Mouse (Mus musculus) cerebellum, postnatal 25 days (tissue): ENCODE measurements around the gene B4galt4.
"Not testable (repeated sequence)": the region's sequence is repeated elsewhere in the genome, so short reads cannot be mapped to it uniquely, and the experiment has no call there.

Experiments
- DNase-seq, 2 experiments: peaks; one replicate each; pipeline ENCODE4 v3.0.0; 2021; ENCODE audit warnings: mixed read lengths in 2 of 2

The B4galt4 gene

DNA sequence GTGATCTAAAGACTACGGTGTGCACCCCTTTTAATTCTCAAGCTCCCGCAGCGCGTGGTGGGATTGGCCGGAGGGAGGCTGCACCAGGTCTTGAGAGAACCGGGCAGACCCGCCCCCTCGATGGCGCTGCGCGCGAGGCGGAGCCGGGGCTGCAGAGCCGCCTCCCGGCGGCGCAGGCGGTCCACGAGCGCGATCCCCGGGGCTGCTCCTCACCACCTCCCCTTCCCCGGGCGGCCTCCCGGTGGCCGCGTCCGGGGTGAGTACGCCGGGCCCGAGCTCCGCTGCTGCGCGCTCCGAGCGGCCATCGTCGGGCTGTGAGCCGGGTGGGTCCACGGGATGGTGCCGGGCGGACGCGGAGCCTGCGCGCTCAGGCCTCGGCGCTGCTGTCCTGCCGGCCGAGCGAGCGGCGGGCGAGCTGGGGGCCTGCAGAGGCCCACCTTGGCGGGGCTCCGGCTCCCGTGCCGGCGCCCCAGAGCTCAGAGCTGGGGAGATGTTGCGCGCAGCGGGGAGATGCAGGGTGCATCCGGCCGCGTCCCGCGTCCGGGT, at the start of gene B4galt4:
Gene B4galt4, plus strand, starts transcription at position 152 of the 546 bp plus-strand sequence.
- peak; percentile 81 to 85 for DNase-seq

DNA sequence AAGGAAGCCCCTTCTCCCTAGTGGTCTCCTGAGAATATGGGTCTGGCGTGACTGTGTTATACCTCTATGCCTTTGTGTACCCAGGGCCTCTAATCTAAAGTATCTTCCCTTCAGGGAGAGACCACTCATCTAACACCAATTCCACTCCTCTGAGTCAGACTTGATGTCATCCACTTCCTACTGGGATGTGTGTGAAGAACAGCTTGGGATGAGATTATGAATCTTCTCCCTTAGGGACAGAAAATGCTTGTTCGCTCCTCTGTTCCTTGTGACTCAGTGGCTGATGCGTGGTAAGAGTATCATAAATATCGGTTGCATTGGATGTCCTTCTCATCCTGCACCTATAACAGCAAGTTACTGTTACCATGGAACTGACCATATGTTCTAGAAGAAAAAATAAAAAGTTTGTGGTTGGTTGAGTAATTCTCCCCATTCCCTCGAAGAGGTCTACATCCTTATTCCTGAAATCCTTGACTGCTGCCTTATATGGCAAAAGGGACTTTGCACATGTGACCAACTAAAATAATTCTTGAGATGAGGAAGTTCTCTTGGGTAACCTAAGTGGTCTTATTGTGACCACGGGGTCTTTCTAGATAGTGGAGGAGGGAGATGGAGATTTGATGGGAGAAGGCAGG, 47.0 kb upstream of the B4galt4 start:
- DNase-seq, result no peak

DNA sequence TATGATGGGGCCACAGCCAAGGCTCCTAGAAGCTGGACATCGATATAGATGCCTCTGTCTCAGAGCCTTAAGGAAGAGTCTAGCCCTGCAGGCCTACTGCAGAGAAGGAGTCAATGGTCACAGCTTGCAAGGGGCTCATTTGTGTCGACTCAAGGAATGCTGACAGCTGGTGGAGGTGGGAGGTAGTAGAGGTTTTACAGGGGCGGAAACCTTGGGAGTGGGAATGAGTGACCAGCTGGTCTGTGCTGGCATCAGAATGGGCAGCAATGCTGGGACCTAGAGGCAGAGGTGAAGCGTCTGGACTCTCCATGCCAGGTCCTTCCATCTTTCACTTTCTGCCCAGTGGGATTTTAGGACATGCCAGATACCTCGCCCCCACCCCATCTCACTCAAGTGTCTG, 46.5 kb upstream of the B4galt4 start:
- no peak for DNase-seq

DNA sequence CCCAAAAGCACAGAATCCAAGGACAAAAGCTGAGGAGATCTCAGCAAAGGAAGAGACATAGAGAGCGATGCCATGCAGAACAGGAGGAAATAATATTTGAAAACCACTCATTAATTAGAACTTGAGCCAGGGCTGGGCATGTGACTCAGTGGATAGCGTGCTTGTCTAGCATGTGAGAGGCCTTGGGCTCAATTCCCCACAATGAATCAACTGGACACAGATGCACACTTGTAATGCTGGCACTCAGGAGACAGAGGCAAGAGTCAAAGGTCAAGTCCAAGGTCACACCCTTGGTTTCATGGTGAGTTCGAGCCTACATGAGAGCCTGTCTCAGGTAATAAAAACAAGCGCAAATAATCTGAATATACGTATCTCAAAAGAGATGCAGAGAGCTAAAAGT, 44.5 kb upstream of the B4galt4 start:
- DNase-seq, result no peak

DNA sequence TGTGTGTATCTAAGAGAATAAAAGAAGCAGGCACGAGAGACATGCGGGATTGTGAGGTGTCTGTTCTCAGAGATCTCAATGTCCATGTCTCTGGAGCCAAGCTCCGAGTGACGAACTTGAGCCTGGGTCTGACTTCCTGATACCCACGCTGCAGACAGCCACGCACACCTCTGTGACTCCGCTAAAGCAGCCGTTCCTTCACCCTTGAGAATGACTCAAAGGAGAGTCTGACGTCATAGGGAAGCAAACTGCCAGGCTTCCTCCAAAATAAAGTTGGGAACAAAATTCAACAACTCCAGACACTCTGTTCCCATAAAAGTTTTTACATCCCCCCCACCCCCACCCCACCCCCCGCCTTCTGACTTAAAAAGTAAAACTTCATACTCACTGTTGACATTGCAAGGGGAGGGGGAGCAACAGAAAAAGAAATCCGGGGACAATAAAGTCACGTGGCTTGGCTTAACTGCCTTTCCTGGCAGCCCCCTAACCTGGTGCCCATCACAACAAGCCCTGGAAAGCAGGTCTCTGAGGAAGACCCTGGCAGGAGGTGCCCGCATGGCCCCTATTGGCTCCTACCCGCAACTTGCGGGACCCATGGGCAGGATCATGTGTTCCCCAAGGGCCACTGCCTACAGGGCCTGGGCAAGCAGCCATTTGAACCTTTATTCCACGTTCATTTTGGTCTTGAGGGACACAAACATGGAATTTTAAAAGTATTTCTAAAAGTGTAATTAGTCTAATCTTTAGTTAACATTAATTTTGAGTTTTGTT, 41.5 kb upstream of the B4galt4 start:
- no peak for DNase-seq

DNA sequence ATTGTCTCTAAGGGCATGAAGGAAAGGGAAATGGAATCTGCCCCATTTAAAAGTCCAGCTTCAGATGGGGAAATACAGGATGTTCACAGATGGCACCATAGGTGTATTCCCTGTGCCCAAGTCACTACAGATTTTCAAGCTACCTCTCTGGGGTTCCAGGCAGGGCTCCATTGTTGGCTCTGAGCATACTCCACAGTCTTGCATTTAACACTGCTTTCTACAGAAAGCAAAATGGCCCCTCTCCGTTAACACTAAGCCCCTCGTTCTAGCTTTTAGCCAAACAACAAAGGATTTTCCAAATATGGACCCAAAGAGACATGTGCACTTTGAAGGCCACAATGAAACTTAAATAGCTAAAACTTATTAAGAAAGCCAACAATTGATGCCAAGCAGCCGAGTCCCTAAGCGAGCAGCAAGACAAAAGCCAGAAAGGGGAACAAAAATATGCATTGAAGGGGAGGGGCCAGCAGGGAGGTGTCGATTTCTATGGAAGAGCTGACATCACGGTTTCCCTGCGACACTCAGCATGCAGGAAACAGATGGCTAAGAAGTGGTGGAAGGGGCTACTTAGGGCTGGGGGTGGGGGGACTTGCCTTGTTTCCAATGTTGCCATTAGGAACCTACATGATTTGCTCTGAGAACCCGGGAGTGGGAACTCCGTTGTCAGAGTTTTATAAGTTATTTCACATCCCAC, 40.4 kb upstream of the B4galt4 start:
- DNase-seq, result no peak

DNA sequence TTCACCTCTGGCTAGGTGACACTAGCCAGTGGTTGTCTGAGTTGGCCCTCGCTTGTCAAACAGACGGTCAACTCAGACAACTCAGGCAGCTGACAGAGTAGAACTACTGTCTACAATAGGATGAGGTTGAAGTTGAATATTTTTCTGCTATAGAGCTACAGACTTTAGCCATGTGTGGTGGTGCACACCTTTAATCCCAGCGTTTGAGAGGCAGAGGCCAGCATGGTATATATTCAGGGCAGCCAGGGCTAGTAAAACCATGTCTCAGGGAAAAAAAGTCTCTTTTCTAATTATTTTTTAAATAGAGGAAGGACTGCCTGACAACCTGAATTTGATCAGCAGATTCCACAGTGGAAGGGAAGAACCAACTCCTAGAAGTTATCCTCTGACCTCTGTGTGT, 39.7 kb upstream of the B4galt4 start:
- DNase-seq, result no peak

DNA sequence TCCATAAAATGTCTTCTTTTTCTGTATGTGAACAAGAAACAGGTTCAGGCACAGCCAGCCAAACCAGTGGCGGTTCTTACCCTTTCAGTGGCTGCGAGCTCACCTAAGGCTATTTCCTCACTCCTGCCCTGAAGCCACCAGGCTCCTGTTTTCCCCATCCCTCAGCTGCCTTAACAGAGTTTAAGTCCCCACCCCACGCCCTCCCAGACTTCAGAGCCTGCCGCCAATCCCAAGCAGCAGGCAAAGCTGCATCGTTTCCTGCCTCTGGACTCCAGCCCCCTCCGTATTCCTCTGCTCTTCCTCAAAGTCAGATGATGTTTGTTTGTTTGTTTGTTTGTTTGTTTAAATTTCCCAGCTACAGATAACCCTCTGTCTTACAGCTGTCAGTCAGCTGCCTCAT, 38.6 kb upstream of the B4galt4 start:
- DNase-seq, result no peak

DNA sequence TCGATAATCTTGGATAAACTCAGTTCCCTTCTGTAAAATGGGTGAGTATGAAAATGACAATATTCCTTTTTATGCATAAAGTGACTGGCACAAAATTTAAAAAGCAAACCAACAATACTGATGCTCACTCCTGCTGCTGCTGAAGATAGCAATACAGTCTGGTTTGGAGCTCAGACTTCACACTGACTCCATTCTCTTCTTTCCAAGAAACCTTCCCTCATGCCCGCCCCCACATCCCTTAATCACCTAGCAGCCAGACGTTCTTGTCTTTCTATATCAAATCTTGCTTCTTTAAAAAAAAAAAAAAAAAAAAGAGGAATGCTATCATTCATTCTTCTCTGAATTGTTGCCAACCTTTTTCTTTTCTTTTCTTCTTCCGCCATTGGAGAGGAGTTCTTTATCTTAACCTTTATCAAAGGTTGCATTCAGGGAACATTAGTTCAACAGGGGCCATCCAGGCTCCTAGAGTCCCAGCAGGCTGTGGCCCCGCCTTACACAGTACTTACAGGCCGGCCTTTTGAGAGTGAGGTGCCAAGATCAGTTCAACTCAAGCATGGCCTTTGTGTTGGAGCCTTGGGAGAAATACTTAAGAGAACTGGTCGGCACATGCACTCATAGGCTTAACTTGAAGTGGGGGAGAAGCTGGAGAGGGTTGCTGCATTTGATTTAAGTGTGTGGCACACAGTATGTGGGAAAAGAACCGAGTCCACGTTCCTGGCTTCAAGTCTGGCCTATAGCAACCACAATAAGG, 36.4 kb upstream of the B4galt4 start:
- no peak for DNase-seq

DNA sequence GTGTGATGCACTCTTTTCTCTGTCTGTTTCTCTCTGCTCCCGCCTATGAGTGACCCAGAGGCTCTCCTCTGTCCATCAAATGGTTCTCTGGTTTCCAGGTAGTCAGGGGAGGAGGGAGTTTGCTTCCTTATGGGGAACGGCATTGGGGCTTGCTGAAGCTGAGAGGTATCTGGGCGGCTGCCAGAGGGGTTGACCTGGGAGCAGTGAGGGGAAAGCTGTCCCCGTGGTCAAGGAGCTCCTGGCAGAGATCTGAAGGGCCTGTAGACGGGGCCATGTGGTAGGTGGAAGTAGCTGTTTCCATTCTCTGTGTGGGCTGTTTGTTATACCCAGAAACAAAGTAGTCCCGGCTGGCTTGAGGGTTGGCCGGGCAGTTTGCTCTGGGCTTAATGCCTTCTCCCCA, 35.3 kb upstream of the B4galt4 start:
- DNase-seq, result no peak

DNA sequence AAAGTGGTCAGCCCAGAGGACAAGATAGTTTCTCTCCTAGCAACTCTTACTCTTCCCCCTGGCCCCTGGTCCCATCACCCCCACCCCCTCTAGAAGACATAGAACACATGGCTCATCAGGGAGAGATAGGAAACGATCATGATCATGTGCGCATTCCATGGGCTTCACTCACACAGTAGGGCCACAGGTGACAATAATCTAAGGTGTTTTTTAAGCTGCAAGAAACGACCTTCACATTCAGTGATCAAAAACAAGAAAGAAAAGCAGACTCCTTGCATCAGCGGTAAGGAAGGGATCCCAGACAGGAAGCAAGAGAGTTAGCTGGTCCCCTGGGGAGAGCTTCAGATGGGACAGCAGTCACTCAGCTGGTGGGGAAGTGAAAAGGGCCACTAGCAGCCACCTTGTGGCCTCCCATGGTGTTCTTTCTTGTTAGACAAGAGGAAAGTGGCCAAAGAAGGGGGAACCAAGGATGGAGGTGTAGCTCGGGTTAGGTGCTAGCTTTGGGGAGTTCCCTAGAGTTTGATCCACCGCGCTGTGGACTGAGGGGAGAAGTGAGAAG, 33.0 kb upstream of the B4galt4 start:
- no peak for DNase-seq

DNA sequence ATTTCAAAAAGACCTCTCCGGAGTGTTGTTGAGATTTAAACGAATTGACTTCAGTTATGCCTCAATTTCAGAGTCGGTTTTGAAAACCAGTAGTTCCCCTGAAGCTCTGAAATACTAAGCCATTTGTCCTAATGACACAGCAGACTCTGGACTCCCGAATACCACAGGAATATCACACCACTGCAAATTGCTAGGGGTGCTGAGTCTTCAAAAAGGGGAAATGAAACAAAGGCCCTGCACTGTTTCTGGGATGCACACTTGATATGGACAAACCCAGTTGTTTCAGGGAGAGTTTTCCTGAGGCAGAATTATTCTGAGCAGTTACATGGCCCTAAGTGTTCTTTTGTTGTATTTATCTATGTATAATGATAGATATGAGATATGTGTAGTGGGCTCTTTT, 30.8 kb upstream of the B4galt4 start:
- DNase-seq, result no peak

DNA sequence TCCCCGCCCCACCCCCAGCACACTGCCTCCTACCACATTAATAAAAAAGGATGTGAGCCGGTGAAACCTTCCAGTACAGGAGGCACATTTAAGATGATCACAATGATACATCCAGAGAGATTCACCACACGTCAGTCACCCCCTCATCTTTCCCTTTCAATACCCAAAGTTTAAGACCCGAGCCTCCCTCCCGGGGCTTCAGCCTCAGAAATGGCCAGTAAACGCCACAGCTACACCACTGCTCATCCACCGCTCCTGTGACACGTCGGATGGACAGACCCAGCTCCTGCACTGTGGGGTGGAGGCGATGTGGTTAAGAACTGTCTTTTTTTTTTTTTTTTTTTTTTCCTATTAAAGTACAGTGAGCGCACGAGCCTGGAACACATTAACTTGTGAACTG, 30.0 kb upstream of the B4galt4 start:
- DNase-seq, result no peak

DNA sequence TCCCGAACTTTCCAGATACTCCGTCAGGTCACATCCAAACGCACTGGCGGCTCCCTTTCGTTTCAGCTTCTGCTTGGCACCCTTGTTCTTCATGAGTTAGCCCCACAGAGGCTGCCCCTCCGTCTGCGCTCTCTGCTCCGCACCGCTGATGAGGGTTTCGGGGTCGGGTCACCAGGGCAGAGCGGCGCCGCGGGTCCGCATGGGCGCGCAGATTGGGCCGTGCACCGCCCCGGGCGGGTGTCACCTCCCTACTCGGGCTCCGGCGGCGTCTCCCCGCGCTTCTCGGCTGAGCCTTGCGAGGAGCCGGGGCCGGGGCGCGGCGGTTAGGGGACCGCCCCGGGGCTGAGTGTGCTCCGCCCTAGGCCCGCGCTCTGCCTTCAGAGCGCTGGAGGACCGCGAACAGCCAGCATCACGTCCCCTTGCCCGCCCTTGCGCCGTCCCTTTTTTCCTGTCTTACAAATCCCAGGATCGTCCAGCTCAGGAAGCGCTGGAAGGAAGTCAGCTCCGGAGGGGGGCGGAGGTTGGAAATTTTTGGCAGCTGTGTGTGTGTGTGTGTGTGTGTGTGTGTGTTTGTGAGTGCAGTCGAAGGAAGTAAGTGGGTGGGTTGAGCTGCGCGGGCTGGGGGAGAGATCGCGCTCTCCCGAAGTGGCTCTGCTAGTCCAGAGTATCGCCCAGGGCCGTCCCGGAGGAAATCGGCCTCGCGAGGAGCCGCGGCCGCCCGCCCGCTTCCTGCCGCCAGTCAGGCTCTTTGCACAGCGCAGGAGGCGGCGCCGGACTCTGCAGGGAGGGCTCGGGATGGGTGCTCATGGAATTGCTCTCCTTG, 29.3 kb upstream of the B4galt4 start, which contains the start of gene Arhgap31:
Gene Arhgap31, minus strand, starts transcription at position 694 of the 823 bp plus-strand sequence.
- peak; percentile 69 to 76 for DNase-seq

DNA sequence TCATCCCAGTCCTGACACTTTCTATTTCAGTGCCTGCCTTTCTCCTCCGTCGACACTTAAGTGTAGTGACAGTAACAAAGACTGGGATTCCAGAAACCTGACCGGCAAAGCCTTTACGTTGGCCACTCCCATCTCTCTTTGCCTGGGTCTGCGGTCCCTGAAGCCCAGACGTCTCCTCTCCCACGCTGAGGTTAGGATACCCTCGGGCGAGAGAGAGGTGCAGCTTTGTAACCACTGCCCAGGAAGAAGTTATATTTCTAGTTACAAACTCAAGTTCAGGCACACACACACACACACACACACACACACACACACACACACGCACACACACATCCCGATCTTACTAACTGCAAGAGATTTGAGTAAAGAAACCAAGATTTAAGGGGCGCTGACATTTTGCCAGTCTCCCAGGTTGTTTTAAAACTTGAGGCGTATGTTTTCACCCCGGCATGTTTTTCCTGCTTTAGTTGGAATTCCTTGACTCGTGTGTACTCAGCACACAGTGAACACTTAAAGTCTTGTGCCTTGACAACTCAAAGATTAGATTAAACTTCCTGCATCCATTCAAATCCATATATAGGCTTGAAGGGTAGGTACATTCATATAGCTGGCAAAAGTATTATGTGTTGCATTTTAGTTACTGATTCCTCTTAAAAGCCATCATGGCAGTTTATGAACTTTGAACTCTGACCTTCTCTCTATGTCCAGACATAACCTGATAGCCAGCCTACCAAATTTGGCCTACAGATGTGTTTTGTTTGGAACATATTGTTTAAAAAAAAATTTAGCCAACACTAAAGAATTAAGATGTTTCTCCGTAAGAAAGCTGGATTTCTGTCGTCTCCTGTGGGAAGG, 28.4 kb upstream of the B4galt4 start:
- DNase-seq, result no peak

DNA sequence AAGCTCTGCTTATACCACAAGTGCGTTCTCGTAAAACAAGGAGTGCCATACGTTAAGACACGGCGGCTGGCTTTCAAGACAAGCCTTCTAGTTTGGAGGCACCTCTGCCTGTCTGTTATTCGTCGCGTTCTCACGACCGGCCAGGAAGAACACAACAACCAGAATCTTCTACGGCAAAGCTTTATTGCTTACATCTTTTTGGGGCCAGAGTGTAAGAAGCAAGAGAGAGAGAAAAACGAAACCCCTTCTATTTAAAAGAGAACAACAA, 27.9 kb upstream of the B4galt4 start:
- not testable (repeated sequence) for DNase-seq

DNA sequence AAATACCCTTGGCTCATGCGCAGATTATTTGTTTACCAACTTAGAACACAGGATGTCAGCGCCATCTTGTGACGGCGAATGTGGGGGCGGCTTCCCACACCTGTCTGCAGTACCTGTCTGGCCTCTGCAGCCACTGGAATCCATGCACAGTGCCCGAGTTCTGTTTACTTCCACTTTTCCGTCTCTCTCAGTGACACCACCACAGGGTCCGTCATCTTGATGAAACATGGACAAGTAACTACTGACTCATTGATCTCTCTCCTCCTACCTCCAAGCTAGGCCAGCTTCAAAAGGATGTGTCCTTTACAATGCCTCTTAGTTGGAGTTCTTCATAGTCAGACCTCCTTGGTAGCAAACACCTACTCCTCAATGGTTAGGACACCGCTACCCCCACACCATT, 20.7 kb upstream of the B4galt4 start:
- no peak for DNase-seq

DNA sequence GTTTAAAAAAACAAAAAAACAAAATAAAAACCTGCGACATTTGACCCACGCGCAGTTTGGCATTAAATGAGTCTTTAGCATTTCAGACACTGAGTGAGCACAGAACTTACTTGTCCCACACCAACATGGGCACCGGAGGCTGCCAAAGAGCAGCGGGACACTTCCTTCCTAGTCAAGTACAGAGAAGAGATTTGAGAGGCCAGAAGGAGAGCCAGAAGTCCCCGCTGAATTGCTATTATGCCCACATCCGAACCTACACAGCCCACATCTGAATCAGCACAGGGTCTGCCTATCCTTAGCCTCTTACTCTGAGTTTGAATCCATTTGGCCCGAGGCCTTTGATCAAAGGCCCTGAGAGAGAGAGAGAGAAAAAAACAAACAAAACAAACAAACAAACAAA, 17.8 kb upstream of the B4galt4 start:
- DNase-seq, result peak in 1 of 2 experiments; percentile 42

DNA sequence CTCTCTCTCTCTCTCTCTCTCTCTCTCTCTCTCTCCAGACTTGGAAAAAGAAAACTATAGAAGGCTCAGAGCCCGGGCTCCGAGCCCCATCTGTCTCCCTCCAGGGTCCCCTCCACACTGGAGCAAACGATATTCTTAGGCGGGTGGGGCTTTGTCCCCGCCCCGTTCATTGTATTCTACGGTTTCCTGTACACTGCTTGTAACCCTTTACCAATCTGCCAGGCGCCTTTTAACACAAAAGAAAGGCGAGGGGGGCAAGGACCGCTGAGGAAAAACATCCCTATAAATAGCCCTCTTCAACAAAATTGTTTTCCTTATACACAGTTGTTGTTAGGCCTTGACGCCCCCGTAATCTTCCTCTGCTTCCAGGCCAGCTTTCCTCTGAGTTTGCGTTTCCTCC, 17.1 kb upstream of the B4galt4 start:
- DNase-seq, result no peak

DNA sequence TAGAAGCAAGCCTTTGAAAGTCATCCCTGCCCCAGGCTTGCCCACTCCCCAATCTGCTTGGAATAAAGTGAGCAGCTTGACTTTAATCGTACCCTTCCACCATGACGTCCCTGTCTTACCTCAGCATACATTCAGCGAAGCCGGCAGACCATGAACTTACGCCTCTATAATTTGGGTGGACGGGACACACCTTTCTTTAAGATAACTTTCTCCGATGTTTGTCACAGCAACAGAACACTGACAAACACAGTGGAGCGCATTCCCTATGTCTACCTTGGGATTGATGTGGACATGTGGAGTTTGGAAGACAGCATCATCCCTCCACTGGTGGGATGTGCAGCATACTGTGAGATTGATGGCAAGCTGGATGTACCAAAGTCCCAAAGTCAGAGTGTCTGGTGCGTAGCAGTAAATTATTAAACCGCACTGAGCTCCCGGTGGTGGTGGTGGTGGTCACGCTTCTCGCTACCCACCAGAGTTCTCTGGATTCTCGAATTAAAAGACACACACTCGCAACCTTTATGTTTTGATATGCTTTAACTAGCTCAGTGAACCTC, 13.4 kb upstream of the B4galt4 start:
- no peak for DNase-seq

DNA sequence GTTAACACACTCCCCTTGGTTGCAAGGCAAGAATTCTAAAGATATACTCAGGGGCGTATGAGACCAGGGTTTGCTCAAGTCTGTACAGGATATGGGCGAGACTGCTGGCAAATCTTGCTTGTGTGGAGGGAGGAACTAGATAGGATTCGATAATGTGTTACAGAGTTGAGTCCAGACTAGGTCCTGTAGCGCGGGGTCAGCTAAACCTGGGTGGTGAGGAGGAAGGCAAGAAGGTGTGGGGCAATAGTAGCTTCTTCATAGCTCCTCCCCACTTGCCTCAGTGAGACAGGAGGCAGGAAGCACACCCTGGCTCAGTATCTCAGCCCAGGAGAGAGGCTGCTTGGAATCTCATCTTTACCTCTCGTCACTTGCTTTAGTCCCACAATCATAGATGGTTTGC, 12.9 kb upstream of the B4galt4 start:
- DNase-seq, result no peak
